Mouse (Mus musculus): ENCODE results near the gene Lrp1. TPM values are rescaled to one million over a fixed set of nuclear protein-coding genes. Genes with fewer than 3 reads are reported as not detected.

Lrp1 gene
- polyA plus RNA-seq, 1 experiment from 2014 or later = 34.6 TPM

DNA sequence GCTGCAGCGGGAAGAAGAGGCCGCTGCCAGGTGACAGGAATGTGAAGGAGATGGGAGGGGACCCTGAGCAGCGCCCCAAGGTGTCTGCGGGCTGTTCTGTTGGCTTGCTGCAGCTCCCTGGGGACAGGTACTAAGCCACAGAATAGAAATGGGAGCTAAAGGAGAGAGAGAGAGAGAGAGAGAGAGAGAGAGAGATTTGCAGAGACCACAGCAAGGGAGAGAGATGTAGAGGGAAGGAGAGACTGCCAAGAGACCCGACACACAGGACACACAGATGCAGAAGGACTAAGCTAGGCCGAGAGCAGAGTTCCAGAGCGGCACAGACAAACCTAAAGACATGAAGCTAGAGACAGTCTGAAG lies 108.7 kb downstream of the Lrp1 start:
- Histone ChIP-seq H3K9me3 (replicated peaks; ENCODE audit: control insufficient read depth, low read length) (no peaks in the 10 kb centered on the region), H3K36me3 (ENCODE audit: control insufficient read depth, insufficient read depth, low read length) (no peaks in the 10 kb centered on the region), H3K9ac (ENCODE audit: low read depth, low read length) (no peak overlapping the region), H3K27ac (ENCODE audit: low read depth, low read length) (no peak overlapping the region), H3K4me2 (peak overlapping the region; percentile 94), H3K4me1 (ENCODE audit: control insufficient read depth, insufficient read depth, low read length) (peaks cover 63% of the 10 kb centered on the region), H3K4me3 (ENCODE audit: low read depth, low read length) (peak overlapping the region; percentile 49), H3K27me3 (ENCODE audit: control insufficient read depth, insufficient read depth, low read length) (peaks cover 84% of the 10 kb centered on the region)
- 5% methylated on average over 7 of the region's 7 CpGs for WGBS (ENCODE audit: insufficient replicate concordance)
- ATAC-seq (replicated peaks; ENCODE audit: insufficient number of reproducible peaks, low FRiP score, low TSS enrichment) = no peak

GRCm38 (mm10) chr10:127511634-127512306 lies 109.2 kb downstream of the Lrp1 start:
- Histone ChIP-seq H3K9ac (ENCODE audit: low read depth, low read length) (peak overlapping the region; percentile 58; the same call in 1 of the 2 replicates), H3K36me3 (ENCODE audit: control insufficient read depth, insufficient read depth, low read length) (no peaks in the 10 kb centered on the region), H3K4me2 (peak overlapping the region; percentile 94), H3K4me3 (ENCODE audit: low read depth, low read length) (peak overlapping the region; percentile 49), H3K4me1 (ENCODE audit: control insufficient read depth, insufficient read depth, low read length) (peaks cover 60% of the 10 kb centered on the region), H3K9me3 (replicated peaks; ENCODE audit: control insufficient read depth, low read length) (no peaks in the 10 kb centered on the region), H3K27me3 (ENCODE audit: control insufficient read depth, insufficient read depth, low read length) (peaks cover 89% of the 10 kb centered on the region), H3K27ac (ENCODE audit: low read depth, low read length) (no peak overlapping the region)
- WGBS (ENCODE audit: insufficient replicate concordance) = 1% methylated on average over 45 of the region's 46 CpGs
- ATAC-seq (replicated peaks; ENCODE audit: insufficient number of reproducible peaks, low FRiP score, low TSS enrichment) = no peak

DNA sequence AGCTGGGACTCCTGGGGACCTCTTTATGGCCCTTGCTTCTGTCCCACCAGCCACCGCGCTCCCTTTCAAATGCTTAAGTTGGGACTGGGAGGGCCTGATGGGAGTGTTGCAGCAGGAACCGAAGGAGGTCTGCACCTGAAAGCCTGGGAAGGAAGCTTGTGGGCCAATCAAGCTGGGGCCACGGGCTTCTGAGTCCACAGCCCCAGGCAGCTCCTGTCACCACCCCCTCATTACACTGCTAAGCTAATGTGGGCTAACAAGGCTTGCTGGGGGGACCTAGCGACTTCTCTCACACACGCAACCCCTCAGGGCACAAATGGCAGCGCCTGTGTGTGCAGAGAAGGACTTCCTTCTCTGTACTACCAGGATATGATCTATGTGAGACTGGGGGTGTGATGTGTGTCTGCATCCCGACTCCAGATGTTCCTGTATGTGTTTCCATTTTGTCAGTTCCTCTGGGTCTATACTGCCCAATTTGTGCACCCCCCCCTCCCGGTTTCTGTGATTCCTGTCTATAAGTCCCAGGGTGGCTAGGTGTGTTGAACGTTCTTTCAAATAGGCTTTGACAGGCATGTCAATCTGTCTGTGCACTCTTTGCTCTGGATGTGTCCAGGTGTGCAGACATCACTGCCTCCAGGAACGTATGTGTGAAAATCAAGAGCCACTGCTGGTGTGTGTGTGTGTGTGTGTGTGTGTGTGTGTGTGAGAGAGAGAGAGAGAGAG lies 109.9 kb downstream of the Lrp1 start:
- peaks cover 53% of the 10 kb centered on the region for H3K4me1 ChIP-seq (ENCODE audit: control insufficient read depth, insufficient read depth, low read length)
- no peak for ATAC-seq (replicated peaks; ENCODE audit: insufficient number of reproducible peaks, low FRiP score, low TSS enrichment)
- H3K27ac ChIP-seq (ENCODE audit: low read depth, low read length) = no peak overlapping the region
- H3K36me3 ChIP-seq (ENCODE audit: control insufficient read depth, insufficient read depth, low read length) = no peaks in the 10 kb centered on the region
- 7% methylated on average over 11 of the region's 11 CpGs for WGBS (ENCODE audit: insufficient replicate concordance)
- H3K27me3 ChIP-seq (ENCODE audit: control insufficient read depth, insufficient read depth, low read length) = peaks cover 85% of the 10 kb centered on the region
- peak overlapping the region; percentile 49; the same call in 1 of the 2 replicates for H3K4me3 ChIP-seq (ENCODE audit: low read depth, low read length)
- H3K9ac ChIP-seq (ENCODE audit: low read depth, low read length) = no peak overlapping the region
- no peaks in the 10 kb centered on the region for H3K9me3 ChIP-seq (replicated peaks; ENCODE audit: control insufficient read depth, low read length)
- H3K4me2 ChIP-seq = peak overlapping the region; percentile 94

GRCm38 (mm10) chr10:127509837-127510701 lies 110.9 kb downstream of the Lrp1 start:
- Histone ChIP-seq H3K36me3 (ENCODE audit: control insufficient read depth, insufficient read depth, low read length) (no peaks in the 10 kb centered on the region), H3K4me1 (ENCODE audit: control insufficient read depth, insufficient read depth, low read length) (peaks cover 50% of the 10 kb centered on the region), H3K4me2 (peak overlapping the region; percentile 81), H3K4me3 (ENCODE audit: low read depth, low read length) (peak overlapping the region; percentile 47; the same call in 1 of the 2 replicates), H3K27ac (ENCODE audit: low read depth, low read length) (no peak overlapping the region), H3K9ac (ENCODE audit: low read depth, low read length) (no peak overlapping the region), H3K27me3 (ENCODE audit: control insufficient read depth, insufficient read depth, low read length) (peaks cover 77% of the 10 kb centered on the region), H3K9me3 (replicated peaks; ENCODE audit: control insufficient read depth, low read length) (no peaks in the 10 kb centered on the region)
- ATAC-seq (replicated peaks; ENCODE audit: insufficient number of reproducible peaks, low FRiP score, low TSS enrichment) = no peak
- WGBS (ENCODE audit: insufficient replicate concordance) = 6% methylated on average over 17 of the region's 17 CpGs

- Histone ChIP-seq H3K4me2 (peak overlapping the region; percentile 81), H3K27ac (ENCODE audit: low read depth, low read length) (no peak overlapping the region), H3K9me3 (replicated peaks; ENCODE audit: control insufficient read depth, low read length) (no peaks in the 10 kb centered on the region), H3K36me3 (ENCODE audit: control insufficient read depth, insufficient read depth, low read length) (no peaks in the 10 kb centered on the region), H3K4me3 (ENCODE audit: low read depth, low read length) (peak overlapping the region; percentile 47), H3K9ac (ENCODE audit: low read depth, low read length) (peak overlapping the region; percentile 22; the same call in 1 of the 2 replicates), H3K4me1 (ENCODE audit: control insufficient read depth, insufficient read depth, low read length) (peaks cover 41% of the 10 kb centered on the region), H3K27me3 (ENCODE audit: control insufficient read depth, insufficient read depth, low read length) (peaks cover 69% of the 10 kb centered on the region)
- under 1% methylated on average over 35 of the region's 35 CpGs for WGBS (ENCODE audit: insufficient replicate concordance)
- peak; percentile 14; the same call in 1 of the 2 replicates for ATAC-seq (replicated peaks; ENCODE audit: insufficient number of reproducible peaks, low FRiP score, low TSS enrichment)
These were observed 111.7 kb downstream of the Lrp1 start for GRCm38 (mm10) chr10:127509051-127509836.

- peak overlapping the region; percentile 81 for H3K4me2 ChIP-seq
- peaks cover 2% of the 10 kb centered on the region; the same call in 1 of the 2 replicates for H3K36me3 ChIP-seq (ENCODE audit: control insufficient read depth, insufficient read depth, low read length)
- peaks cover 60% of the 10 kb centered on the region for H3K27me3 ChIP-seq (ENCODE audit: control insufficient read depth, insufficient read depth, low read length)
- no peak overlapping the region for H3K27ac ChIP-seq (ENCODE audit: low read depth, low read length)
- H3K9ac ChIP-seq (ENCODE audit: low read depth, low read length) = no peak overlapping the region
- peaks cover 33% of the 10 kb centered on the region for H3K4me1 ChIP-seq (ENCODE audit: control insufficient read depth, insufficient read depth, low read length)
- WGBS (ENCODE audit: insufficient replicate concordance) = 4% methylated on average over 15 of the region's 15 CpGs
- H3K9me3 ChIP-seq (replicated peaks; ENCODE audit: control insufficient read depth, low read length) = no peaks in the 10 kb centered on the region
- no peak for ATAC-seq (replicated peaks; ENCODE audit: insufficient number of reproducible peaks, low FRiP score, low TSS enrichment)
- H3K4me3 ChIP-seq (ENCODE audit: low read depth, low read length) = 0 out of 2 replicates have a peak overlapping the region, but pooled peaks have one; percentile 47
These were observed 112.7 kb downstream of the Lrp1 start for GRCm38 (mm10) chr10:127508239-127508638.

GRCm38 (mm10) chr10:127500894-127501893 lies 119.8 kb downstream of the Lrp1 start, which contains the start of gene Stac3:
Stac3 (plus strand) TSS chr10:127501686.
- H3K27me3 ChIP-seq (ENCODE audit: control insufficient read depth, insufficient read depth, low read length) = no peaks in the 10 kb centered on the region
- H3K9me3 ChIP-seq (replicated peaks; ENCODE audit: control insufficient read depth, low read length) = no peaks in the 10 kb centered on the region
- H3K4me3 ChIP-seq (ENCODE audit: low read depth, low read length) = no peak within 1 kb of the TSS
- ATAC-seq (replicated peaks; ENCODE audit: insufficient number of reproducible peaks, low FRiP score, low TSS enrichment) = no peak
- H3K4me1 ChIP-seq (ENCODE audit: control insufficient read depth, insufficient read depth, low read length) = no peaks in the 10 kb centered on the region
- H3K9ac ChIP-seq (ENCODE audit: low read depth, low read length) = 0 out of 2 replicates have a peak within 1 kb of the TSS, but pooled peaks have one; percentile 22
- 65% methylated on average over 13 of the region's 13 CpGs for WGBS (ENCODE audit: insufficient replicate concordance)
- H3K4me2 ChIP-seq = no peak within 1 kb of the TSS
- H3K27ac ChIP-seq (ENCODE audit: low read depth, low read length) = no peak within 1 kb of the TSS
- peaks cover 21% of the 10 kb centered on the region for H3K36me3 ChIP-seq (ENCODE audit: control insufficient read depth, insufficient read depth, low read length)

All from heart, embryonic 11.5 days (tissue).